Mouse (Mus musculus): ENCODE measurements around the gene Bri3bp. TPM values are rescaled to one million over a fixed set of nuclear protein-coding genes. Genes with fewer than 3 reads are reported as not detected.
"Not testable (repeated sequence)": the region's sequence is repeated elsewhere in the genome, so short reads cannot be mapped to it uniquely, and the experiment has no call there.

Gene Bri3bp
- polyA plus RNA-seq, 3 experiments from 2014 or later, result 5.6 to 12.9 (median 8.3) TPM

DNA sequence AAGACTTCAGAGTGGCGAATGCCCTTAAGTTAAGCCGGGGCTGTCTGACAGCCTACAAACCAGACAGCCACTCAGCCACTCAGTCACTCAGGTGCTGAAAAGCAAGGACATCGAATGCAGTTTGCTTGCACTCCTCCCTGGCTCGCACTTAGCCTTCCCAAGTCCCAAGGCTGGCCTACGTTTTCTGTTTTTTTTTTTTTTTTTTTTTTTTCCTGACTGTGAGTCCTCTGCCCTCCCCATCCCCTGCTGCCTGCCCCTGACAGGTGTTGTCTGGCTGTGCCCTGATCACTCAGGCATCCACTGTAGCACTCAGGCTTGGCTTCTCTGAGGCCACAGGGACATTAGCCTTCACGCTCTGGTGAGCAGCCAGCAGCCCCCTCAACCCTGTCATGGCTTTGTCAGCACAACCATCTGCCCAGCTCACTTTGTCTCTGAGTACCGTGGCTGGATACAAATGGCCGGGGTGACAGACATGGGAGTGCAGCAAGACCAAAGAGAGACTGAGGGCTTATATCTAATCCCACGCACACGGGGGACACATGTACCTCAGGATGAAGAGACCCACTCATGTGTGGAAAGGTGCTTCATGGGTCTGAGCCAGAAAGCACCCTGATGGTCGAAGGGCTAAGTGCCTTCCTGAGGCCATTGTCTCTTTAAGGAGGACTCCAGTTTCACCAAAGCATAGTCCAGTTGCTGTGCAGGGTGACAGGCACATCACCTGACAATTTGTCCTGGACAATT lies 46.2 kb downstream of the Bri3bp start:
- ATAC-seq, result no peak

DNA sequence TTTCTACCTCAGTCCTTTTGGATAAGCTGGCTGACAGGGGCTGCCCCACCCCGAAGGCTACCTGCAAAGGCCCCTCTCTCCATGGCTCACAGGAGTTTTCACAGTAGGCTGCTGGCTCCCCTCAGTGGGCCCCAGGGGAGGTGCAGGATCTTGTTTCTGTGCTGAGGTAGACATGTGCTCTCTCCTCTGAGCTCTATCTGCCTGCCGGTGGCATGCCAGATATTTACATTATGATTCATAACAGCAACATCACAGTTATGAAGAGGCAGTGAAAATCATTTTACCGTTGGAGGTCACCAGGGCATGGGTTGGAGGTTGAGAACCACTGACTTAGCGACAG lies 46.7 kb downstream of the Bri3bp start:
- no peak for ATAC-seq

DNA sequence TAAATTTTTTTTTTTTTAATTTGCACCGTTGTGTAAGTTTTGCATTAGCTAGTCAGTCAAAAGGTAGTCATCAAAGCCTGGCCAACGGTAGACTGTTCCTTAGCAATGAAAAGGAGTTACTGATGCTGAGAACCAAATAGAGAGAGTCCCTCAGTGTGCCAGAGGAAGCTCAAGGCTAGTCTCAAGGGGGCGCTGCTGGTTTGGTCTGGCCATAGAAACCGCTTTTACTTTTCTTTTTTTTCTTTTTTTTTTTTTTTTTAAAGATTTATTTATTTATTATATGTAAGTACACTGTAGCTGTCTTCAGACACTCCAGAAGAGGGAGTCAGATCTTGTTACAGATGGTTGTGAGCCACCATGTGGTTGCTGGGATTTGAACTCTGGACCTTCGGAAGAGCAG lies 47.6 kb downstream of the Bri3bp start:
- not testable (repeated sequence) for ATAC-seq

DNA sequence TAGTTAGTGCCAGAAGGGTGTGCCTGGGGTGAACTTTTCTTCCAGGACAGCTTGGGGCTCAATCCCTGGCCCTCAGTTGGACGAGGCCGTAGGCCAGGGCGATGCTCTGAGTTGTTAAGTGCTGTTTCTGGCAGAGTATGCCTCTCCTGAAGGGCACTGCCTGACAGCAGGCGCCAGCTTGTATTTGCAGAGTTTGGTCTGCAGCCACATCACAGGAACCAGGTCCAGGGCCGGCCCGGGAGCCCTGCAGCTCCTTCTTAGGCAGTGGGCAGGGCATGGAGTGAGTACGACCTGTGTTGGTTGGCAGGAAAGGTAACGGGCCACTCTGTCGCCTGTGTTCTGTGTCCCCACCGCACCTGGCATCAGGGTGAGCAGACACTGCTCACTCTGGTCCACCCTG lies 49.7 kb downstream of the Bri3bp start:
- no peak for ATAC-seq

DNA sequence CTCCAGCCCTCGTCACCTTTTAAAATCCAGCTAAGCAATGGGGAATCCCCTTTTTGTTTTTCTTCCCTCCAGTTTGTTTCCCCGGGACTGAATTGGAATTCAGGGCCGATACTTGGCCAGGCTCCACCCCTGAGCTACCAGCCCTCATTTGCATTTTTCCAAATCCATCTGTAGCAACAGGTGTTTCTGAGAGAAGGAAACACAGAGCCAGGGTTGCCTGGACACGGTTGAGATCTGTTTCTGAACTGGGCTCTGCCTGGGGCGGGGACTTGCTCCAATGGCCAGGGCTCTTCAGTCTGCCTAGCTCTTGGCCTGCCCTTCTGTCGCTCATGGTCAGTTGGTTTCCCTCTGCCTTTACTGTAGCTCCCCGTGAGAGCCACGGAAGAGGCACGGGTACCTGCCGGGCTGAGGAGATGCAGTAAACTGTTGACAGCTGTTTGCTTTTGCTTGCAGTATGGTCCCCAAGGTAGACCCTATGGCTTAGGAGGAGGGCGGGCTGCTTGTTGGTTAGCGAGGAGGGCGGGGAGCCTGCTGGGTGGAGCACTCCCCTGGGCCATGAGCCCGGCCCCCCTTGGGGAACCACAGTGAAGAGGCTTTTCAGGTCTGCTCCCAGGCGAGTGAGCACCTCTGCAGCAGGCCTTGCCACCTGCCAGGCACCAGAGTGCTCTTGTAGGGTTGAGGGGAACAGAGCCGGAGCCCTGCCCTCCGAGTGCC lies 51.2 kb downstream of the Bri3bp start:
- ATAC-seq, result no peak

DNA sequence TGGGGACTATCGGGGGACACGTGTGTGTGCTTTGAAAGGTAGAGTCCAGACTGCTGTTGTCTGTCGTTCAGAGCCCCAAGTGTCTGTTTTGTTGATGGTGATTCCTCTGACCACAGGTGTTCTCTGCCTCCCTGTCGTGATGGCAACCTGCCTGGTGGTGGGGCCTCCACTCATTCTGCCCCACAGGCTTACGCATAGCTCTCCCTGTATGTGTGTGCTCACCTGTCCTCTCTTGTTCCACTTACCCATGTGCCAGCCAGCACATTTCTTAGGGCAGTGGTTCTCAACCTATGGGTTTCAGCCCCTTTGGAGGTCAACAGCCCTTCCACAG lies 51.7 kb downstream of the Bri3bp start:
- no peak for ATAC-seq

DNA sequence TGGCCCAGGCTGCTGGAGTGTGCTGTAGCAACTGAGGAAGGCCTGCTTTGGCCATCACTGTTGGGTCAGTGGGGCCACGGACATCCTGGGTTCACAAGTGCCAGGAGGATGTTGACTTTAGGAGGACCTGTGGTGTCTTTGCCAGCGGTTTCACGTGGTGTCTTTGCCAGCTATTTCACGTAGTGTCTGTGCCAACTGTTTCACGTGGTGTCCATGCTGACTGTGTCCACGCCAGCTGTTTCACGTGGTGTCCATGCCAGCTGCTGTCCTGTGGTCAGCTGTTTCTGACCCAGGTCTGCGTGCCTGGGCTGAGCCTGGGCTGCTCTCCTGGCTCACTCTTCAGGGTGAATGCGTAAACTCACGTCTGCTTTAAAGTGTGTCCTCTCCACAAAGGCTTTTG lies 54.3 kb downstream of the Bri3bp start:
- no peak for ATAC-seq

DNA sequence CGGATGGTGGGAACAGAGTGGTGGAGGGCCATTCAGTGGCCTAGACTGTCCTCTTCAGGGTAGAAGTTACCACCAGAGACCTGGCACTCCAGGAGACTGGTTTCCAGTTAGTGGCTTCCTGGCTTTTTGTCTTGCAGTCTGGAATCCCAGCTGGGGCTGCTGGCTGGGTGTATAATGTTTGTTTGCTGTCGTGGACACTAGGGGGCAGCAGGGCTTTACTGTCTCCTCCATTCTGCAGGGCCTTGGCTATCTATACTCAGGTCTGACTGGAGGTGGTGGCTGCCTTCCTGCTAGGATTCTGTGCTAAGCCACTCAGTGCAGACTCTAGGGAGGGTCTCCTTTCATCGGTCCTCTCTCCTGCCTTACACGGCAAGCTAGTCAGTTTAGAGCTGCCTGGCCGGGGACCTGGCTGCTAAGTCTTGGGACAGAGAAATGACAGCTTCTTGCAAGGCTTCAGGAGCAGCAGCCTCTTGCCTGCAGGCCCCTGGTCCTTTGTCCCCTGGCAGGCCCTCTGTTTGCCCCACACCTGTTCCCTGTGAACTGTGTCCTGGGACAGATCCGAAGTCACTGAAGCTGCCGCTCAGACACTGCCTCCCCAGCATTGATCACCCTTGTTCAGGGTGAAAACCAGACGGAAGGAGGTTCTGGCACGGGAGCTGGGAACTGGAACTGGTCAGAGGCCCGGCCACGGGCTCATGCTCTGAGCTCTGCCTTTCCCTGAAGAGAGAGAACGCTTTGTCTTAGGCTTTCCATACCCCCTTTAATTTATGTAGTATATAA lies 56.6 kb downstream of the Bri3bp start:
- no peak for ATAC-seq

DNA sequence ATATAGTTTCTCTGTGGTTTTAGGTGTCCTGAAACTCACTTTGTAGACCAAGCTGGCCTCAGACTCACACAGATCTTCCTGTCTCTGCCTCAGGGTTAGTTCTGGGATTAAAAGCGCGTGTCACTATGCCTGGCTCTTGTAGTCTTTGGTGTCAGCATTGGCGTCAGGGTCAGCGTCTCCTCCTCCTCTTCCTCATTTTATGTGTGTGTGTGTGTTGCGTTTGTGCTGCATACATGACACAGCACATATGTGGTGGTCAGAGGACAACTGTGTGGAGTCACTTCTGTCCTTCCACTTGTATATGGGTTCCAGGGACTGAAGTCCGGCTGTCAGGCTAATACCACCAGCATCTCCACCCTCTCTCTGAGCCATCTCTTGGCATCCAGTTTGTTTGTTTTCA lies 60.1 kb downstream of the Bri3bp start:
- ATAC-seq, result no peak

DNA sequence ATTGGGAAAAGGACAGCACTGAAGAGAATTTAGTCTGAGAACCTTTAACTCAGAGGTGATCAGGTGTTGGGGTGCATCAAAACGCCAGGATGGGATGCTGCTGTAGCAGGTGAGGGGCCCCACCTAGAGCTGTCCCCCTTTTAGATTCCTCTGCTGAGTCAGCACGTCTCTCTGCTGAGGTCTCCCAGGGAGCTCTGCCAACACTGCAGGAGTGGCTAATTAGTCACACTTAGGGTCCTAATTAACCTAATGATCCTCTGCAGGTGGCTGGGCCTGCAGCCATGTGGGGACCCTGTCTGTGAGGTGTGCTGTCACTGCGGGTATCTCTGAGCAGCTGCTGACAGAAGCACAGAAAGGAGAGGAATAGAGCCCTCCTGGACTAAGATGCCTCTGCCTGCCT lies 60.8 kb downstream of the Bri3bp start:
- no peak for ATAC-seq

DNA sequence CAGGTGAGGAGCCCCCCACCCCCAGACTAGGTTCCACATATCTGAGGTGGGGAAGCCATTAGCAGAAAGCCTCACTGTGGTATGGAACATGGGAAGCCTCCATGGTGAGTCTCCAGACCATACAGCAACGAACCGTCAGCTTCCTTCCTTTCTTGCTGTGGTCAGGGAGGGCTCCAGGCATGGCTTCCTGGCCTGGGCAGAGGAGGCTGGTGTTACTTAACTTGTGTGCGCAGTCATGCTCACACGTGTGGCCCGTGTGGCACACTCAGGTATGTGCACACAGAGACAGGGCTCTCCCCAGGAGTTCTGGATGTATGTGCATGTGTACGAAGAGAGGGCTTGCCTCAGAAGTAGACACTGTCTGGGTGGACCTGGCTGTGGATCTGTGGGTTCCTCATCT lies 62.3 kb downstream of the Bri3bp start:
- no peak for ATAC-seq

DNA sequence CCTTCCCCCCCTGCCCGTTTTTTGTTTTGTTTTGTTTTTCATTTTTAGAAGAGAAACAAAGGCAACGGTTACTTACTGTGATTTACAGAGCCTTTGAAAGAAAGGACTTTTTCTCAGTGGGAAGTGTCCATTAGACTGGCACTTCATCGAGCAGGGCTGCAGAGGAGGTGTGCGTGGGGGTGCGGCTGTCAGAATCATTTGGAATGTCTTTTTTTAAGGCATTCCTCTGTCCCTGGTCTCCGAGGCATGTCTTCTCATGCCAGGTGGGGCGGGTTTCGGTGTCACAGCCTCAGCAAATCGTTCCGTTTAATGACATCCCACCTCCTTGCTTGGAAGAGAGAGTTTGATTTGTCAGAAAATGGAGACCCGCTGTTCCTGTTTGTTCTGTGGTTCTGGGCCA lies 63.3 kb downstream of the Bri3bp start:
- no peak for ATAC-seq

DNA sequence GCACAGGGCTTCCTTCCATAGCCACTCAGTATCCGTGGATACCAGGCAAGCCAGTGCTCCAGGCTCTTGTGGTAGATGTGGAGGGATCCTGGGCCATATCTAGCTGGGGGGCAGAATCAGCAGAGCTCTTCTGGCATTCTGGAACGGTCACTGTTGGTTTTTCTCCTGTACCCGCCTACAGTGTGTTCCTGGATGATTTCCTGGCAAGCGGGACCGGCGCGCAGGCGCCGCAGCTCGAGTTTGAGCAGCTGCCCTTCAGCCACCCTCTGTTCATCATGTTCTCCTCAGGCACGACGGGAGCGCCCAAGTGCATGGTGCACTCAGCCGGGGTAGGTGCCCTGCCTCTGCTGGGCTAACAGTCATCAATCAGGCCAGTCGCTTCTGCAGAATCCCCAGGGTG lies 64.6 kb downstream of the Bri3bp start:
- no peak for ATAC-seq

DNA sequence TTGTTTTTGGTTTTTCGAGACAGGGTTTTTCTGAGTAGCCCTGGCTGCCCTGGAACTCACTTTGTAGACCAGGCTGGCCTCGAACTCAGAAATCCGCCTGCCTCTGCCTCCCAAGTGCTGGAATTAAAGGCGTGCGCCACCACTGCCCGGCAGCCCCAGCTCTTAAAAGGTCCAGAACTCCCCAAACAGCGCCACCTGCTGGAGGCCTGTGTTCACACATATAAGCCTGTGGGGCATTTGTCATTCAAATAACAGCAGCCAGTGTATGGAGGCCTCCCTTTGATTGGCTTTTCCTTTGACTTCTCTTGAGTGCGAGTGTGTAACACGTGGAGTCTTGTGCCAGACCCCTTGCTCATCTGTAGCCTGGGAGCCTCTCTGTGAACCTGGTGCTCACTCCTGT lies 66.2 kb downstream of the Bri3bp start:
- no peak for ATAC-seq

DNA sequence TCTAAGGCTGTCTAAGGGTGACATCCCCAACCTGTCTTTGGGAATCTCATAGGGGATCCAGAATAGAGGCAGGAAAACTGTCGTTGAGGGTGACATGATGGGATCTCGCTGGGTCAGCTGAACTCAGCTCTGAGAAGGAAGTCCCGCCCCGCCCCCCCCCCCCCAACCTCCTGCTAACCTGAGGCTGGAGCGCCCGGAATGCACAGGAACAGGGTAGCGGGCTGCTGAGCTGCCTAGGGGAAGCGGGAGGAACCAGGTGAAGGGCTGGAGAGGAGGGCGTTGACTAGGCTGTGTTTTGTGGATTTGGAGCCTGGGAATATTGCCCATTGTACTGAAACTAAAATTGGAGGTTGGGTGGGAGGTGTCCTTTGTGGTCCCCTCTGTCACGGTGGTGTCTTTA lies 66.6 kb downstream of the Bri3bp start:
- ATAC-seq, result no peak

DNA sequence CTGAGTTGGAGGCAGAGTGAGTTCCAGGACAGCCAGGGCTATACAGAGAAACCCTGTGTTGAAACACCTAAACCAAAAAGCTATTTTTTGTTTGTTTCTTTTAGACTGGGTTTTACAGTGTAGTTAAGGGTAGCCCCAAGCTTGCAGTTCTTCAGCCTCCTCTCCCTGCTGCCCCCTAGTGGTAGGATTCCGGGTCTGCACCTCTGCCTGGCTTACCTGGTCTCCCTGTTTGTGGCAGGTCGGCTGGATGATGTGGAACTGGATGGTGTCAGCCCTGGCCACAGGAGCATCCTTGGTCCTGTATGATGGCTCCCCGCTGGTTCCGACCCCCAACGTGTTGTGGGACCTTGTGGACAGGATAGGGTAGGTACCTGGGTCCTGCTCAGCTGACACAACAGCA lies 68.2 kb downstream of the Bri3bp start:
- peak; percentile 54 for ATAC-seq

Other genes with a start within 250 kb of the Bri3bp start
- gene Scarb1, start 100.5 kb upstream of the Bri3bp start, polyA plus RNA-seq (2017; shearing (Covaris generic)), result 10 to 100 TPM in 1 of 3 experiments, 1 to 10 TPM in 2; 3.7 to 11.8 (median 6.6) TPM
- gene Gm10382, start 52.2 kb upstream of the Bri3bp start, polyA plus RNA-seq (2017; shearing (Covaris generic)), result 1 to 10 TPM in 2 of 3 experiments, under 1 TPM in 1; 0.65 to 1.1 (median 1.0) TPM
- gene Ubc, start 51.4 kb upstream of the Bri3bp start, polyA plus RNA-seq (2017; shearing (Covaris generic)), result 1,000 to 10,000 TPM in 2 of 3 experiments, 100 to 1,000 TPM in 1; 741 to 1,375 (median 1,290) TPM
- 10 to 100 TPM in 1 of 3 experiments, 1 to 10 TPM in 2; 6.9 to 10.2 (median 9.2) TPM for gene Dhx37, start 7.4 kb upstream of the Bri3bp start, polyA plus RNA-seq (2017; shearing (Covaris generic))
- gene Aacs, start 34.2 kb downstream of the Bri3bp start, polyA plus RNA-seq (2017; shearing (Covaris generic)), result 10 to 100 TPM; 22.5 to 25.4 (median 24.7) TPM
- gene Tmem132b, start 90.2 kb downstream of the Bri3bp start, polyA plus RNA-seq (2017; shearing (Covaris generic)), result not detected

All from inflammation-experienced regulatory T-cells, adult 6 months (primary cell).